Mouse (Mus musculus): Measurements from ENCODE around the gene Aoc2. TPM values are rescaled to one million over a fixed set of nuclear protein-coding genes. Genes with fewer than 3 reads are reported as not detected.

Gene Aoc2
- polyA plus RNA-seq (2012; rRNA removed): 3.3 and 3.6 TPM in 2 replicates

DNA sequence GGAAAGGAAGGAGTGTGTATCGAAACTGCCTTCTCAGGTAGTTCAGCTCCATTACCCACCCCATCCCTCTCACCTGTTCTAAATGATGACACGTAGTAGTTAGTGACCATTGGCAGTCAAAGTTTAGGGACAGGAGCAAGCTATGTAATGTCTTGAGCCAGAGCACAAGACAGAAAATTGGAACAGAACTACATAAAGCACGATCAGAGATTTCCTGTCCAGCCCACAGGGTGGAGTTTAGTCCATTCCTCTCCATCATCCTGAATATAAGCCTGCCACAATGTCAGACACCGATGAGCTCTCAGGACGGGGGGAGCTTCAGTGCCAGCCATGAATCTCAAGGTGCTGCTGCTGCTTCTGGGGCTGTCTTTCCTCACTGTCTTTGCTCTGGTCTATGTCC lies at the start of gene Aoc2:
Gene Aoc2, plus strand, starts transcription at position 301 of the 400 bp plus-strand sequence.
- DNase-seq: no peak
- WGBS: 76% methylated on average over 5 of the region's 5 CpGs
- Histone ChIP-seq H3K4me1 (ENCODE audit: control insufficient read depth, insufficient read depth, low read length) (no peaks in the 10 kb centered on the region), H3K4me3 (replicated peaks; ENCODE audit: extremely low read depth, low read depth, low read length) (no peak within 1 kb of the TSS)
- TF ChIP-seq CTCF (IDR thresholded peaks at IDR 0.05; ENCODE audit: insufficient read depth, low read length) (no peak), POLR2A (IDR thresholded peaks at IDR 0.05; ENCODE audit: borderline replicate concordance, extremely low read depth, low read depth, low read length) (no peak)

- Histone ChIP-seq H3K4me3 (replicated peaks; ENCODE audit: extremely low read depth, low read depth, low read length) (no peak overlapping the region), H3K4me1 (ENCODE audit: control insufficient read depth, insufficient read depth, low read length) (peaks cover 9% of the 10 kb centered on the region; the same call in 1 of the 2 replicates)
- no peak for TF ChIP-seq POLR2A (IDR thresholded peaks at IDR 0.05; ENCODE audit: borderline replicate concordance, extremely low read depth, low read depth, low read length)
- no peak for TF ChIP-seq CTCF (IDR thresholded peaks at IDR 0.05; ENCODE audit: insufficient read depth, low read length)
- no peak for DNase-seq
- 60% methylated on average over 4 of the region's 4 CpGs for WGBS
Measured at GRCm38 (mm10) chr11:101275309-101275708, 49.6 kb upstream of the Aoc2 start.

- TF ChIP-seq CTCF (IDR thresholded peaks at IDR 0.05; ENCODE audit: insufficient read depth, low read length) (no peak), POLR2A (IDR thresholded peaks at IDR 0.05; ENCODE audit: borderline replicate concordance, extremely low read depth, low read depth, low read length) (peak; percentile 9; the same call in 1 of the 2 replicates)
- Histone ChIP-seq H3K4me3 (replicated peaks; ENCODE audit: extremely low read depth, low read depth, low read length) (no peak overlapping the region), H3K4me1 (ENCODE audit: control insufficient read depth, insufficient read depth, low read length) (peaks cover 9% of the 10 kb centered on the region; the same call in 1 of the 2 replicates)
- 29% methylated on average over 27 of the region's 27 CpGs for WGBS
- no peak for DNase-seq
Measured at GRCm38 (mm10) chr11:101276319-101277070, 48.4 kb upstream of the Aoc2 start.

- DNase-seq: no peak
- Histone ChIP-seq H3K4me3 (replicated peaks; ENCODE audit: extremely low read depth, low read depth, low read length) (peak overlapping the region; percentile 97), H3K4me1 (ENCODE audit: control insufficient read depth, insufficient read depth, low read length) (peaks cover 9% of the 10 kb centered on the region; the same call in 1 of the 2 replicates)
- WGBS: 46% methylated on average over 12 of the region's 12 CpGs
- TF ChIP-seq POLR2A (IDR thresholded peaks at IDR 0.05; ENCODE audit: borderline replicate concordance, extremely low read depth, low read depth, low read length): no peak
- no peak for TF ChIP-seq CTCF (IDR thresholded peaks at IDR 0.05; ENCODE audit: insufficient read depth, low read length)
Measured at GRCm38 (mm10) chr11:101277381-101278222, 47.3 kb upstream of the Aoc2 start.

- Histone ChIP-seq H3K4me1 (ENCODE audit: control insufficient read depth, insufficient read depth, low read length) (peaks cover 9% of the 10 kb centered on the region; the same call in 1 of the 2 replicates), H3K4me3 (replicated peaks; ENCODE audit: extremely low read depth, low read depth, low read length) (peak within 1 kb of the TSS; percentile 97)
- DNase-seq: peak; percentile 82
- TF ChIP-seq POLR2A (IDR thresholded peaks at IDR 0.05; ENCODE audit: borderline replicate concordance, extremely low read depth, low read depth, low read length) (peak; percentile 84; the same call in 1 of the 2 replicates), CTCF (IDR thresholded peaks at IDR 0.05; ENCODE audit: insufficient read depth, low read length) (no peak)
- 7% methylated on average over 45 of the region's 45 CpGs for WGBS
Measured at GRCm38 (mm10) chr11:101278223-101279192, 46.4 kb upstream of the Aoc2 start, which contains the start of the genes Cntd1 and Coa3. Cntd1 (plus strand) TSS chr11:101279012. Coa3 (minus strand) TSS chr11:101279114.

DNA sequence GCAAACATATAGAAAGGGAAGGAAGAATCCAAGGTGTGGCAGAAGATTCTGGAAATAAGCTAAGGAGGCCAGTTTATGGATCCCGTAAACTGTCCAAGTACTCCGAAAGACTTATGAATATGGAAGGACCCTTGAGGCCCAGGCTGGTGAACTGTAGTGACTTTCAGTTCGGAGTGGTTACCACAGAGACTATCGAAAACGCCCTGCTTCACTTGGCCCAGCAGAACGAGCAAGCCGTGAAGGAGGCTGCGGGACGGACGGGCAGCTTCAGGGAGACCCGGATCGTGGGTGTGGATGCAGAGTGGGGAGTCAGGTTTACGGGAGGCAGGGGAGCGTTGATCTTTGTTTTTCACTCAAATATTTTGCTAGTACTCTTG lies 45.7 kb upstream of the Aoc2 start:
- H3K4me3 ChIP-seq (replicated peaks; ENCODE audit: extremely low read depth, low read depth, low read length): peak overlapping the region; percentile 31
- TF ChIP-seq POLR2A (IDR thresholded peaks at IDR 0.05; ENCODE audit: borderline replicate concordance, extremely low read depth, low read depth, low read length): no peak
- TF ChIP-seq CTCF (IDR thresholded peaks at IDR 0.05; ENCODE audit: insufficient read depth, low read length): no peak
- H3K4me1 ChIP-seq (ENCODE audit: control insufficient read depth, insufficient read depth, low read length): peaks cover 9% of the 10 kb centered on the region; the same call in 1 of the 2 replicates
- 58% methylated on average over 14 of the region's 14 CpGs for WGBS
- DNase-seq: peak; percentile 38

DNA sequence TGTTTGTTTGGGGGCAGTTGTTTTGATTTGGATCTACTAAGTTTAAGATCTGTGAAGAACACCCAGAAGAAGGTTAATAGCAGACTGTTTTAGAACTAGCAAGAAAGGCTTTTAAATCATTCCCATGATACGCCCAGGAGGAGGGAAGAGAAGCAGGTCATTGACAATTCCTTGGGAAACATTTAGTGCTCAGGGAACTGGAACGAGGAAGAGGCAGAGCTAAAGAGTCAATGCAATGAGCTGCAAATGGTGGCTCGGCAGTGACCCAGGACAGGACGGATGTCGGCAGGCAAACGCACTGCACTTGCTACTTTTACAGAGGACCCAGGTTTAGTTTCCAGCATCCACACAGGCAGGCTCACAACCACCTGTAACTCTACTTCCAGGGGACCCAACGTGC lies 44.0 kb upstream of the Aoc2 start:
- 51% methylated on average over 7 of the region's 7 CpGs for WGBS

DNA sequence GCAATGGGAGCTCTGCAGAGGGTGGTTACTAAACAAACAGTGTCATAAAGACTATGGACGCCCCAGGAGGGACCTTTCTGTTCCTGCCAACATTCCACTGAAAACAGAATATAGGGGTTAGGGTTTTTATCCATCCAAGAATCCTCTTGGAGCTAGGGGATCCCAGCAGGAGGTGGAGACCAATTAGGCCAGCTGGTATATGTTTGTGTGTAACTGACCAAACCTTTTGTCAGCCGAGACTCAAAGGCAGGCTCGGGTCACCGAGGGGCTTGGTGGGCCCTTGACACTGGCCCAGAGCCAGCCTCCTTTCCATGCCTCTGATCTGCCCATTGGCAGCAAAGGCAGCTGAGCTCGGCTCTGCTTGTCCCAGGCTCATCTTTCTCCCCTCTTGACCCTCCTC lies 42.0 kb upstream of the Aoc2 start:
- Histone ChIP-seq H3K4me1 (ENCODE audit: control insufficient read depth, insufficient read depth, low read length) (peaks cover 4% of the 10 kb centered on the region; the same call in 1 of the 2 replicates), H3K4me3 (replicated peaks; ENCODE audit: extremely low read depth, low read depth, low read length) (no peak overlapping the region)
- 38% methylated on average over 5 of the region's 5 CpGs for WGBS
- no peak for DNase-seq
- TF ChIP-seq CTCF (IDR thresholded peaks at IDR 0.05; ENCODE audit: insufficient read depth, low read length) (no peak), POLR2A (IDR thresholded peaks at IDR 0.05; ENCODE audit: borderline replicate concordance, extremely low read depth, low read depth, low read length) (no peak)

More for the DNA sequence above, 44.0 kb upstream of the Aoc2 start:
- DNase-seq: no peak
- Histone ChIP-seq H3K4me3 (replicated peaks; ENCODE audit: extremely low read depth, low read depth, low read length) (no peak overlapping the region), H3K4me1 (ENCODE audit: control insufficient read depth, insufficient read depth, low read length) (peaks cover 9% of the 10 kb centered on the region; the same call in 1 of the 2 replicates)
- TF ChIP-seq CTCF (IDR thresholded peaks at IDR 0.05; ENCODE audit: insufficient read depth, low read length) (no peak), POLR2A (IDR thresholded peaks at IDR 0.05; ENCODE audit: borderline replicate concordance, extremely low read depth, low read depth, low read length) (no peak)
